Mouse (Mus musculus) heart, embryonic 11.5 days (tissue): ENCODE results near the gene Slc24a3. TPM values are rescaled to one million over a fixed set of nuclear protein-coding genes. Genes with fewer than 3 reads are reported as not detected.

Source experiments
- ATAC-seq: fragments of 200-750 bp; cut with Nextera tagmentation; replicated peaks from 2 replicates; pipeline ENCODE4 v1.8.0; 2017; ENCODE audit warnings: moderate library complexity; ENCODE audit not compliant: insufficient number of reproducible peaks, low FRiP score, low TSS enrichment
- H3K27ac ChIP-seq: fragments of 300-500 bp; sonication (generic); 2 replicates; pipeline ENCODE4 v1.5.1; 2014; ENCODE audit warnings: mild to moderate bottlenecking, low read depth, low read length
- H3K27me3 ChIP-seq: fragments of 300-500 bp; sonication (generic); 2 replicates; pipeline ENCODE4 v1.6.1; 2014; ENCODE audit warnings: mild to moderate bottlenecking, low read length, mixed read lengths; ENCODE audit not compliant: control insufficient read depth, insufficient read depth
- H3K36me3 ChIP-seq: fragments of 300-500 bp; sonication (generic); 2 replicates; pipeline ENCODE4 v1.6.1; 2014; ENCODE audit warnings: mild to moderate bottlenecking, low read length, moderate library complexity, mixed read lengths; ENCODE audit not compliant: control insufficient read depth, insufficient read depth
- H3K4me1 ChIP-seq: fragments of 300-500 bp; sonication (generic); 2 replicates; pipeline ENCODE4 v1.6.1; 2014; ENCODE audit warnings: low read length; ENCODE audit not compliant: control insufficient read depth, insufficient read depth
- H3K4me2 ChIP-seq: fragments of 300-500 bp; sonication (generic); 2 replicates; pipeline ENCODE4 v1.6.1; 2014; ENCODE audit warnings: mild to moderate bottlenecking, moderate library complexity
- H3K4me3 ChIP-seq: fragments of 300-500 bp; sonication (generic); 2 replicates; pipeline ENCODE4 v1.5.1; 2014; ENCODE audit warnings: low read depth, low read length
- H3K9ac ChIP-seq: fragments of 300-500 bp; sonication (generic); 2 replicates; pipeline ENCODE4 v1.6.1; 2014; ENCODE audit warnings: mild to moderate bottlenecking, low read depth, low read length, moderate library complexity
- H3K9me3 ChIP-seq: fragments of 300-500 bp; sonication (generic); replicated peaks from 2 replicates; pipeline ENCODE4 v1.6.1; 2016; ENCODE audit warnings: low read length; ENCODE audit not compliant: control insufficient read depth
- WGBS: fragments of 180-500 bp; shearing (Covaris S2); extraction: QIAGEN DNeasy Blood & Tissue Kit; methylation state at CpG from one replicate; pipeline ENCODE4 v1.1.7; 2014; ENCODE audit not compliant: insufficient replicate concordance; 5-methylcytosine and 5-hydroxymethylcytosine counted together
- polyA plus RNA-seq: library from polyadenylated mRNA; unstranded; fragments of >200 nt; fragmentation: Nextera tagmentation; extraction: Ambion mirVana; gene quantifications from 2 replicates; pipeline ENCODE4 v1.2.1, GENCODE M21; 2014

Slc24a3 gene
- polyA plus RNA-seq, 1 experiment from 2014 or later: 1.7 TPM

DNA sequence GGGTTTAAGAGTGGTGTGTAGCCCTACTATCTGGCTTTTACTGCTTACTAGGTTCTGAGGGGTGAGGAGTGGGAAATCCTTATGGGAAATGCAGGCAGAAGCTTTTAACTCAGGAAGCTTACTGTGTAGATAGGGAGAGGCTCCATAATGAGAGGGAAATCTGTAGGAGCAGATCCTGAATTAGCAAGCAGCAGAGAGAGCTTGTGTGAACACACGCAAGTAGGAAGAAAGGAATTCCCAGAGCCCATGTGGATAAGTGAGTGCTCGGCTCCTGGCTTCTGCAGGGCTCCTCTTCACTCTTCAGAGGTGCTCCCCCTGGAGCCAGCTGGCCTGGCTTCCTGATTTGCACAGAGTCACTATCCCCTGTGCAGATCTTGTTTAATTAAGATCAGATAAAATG is 309.9 kb downstream of the Slc24a3 start:
- no peak overlapping the region for H3K27ac ChIP-seq
- no peak overlapping the region for H3K9ac ChIP-seq
- no peaks in the 10 kb centered on the region for H3K9me3 ChIP-seq
- H3K27me3 ChIP-seq: no peaks in the 10 kb centered on the region
- H3K4me1 ChIP-seq: no peaks in the 10 kb centered on the region
- H3K36me3 ChIP-seq: no peaks in the 10 kb centered on the region
- no peak overlapping the region for H3K4me2 ChIP-seq
- no peak overlapping the region for H3K4me3 ChIP-seq
- WGBS: 32% methylated on average over 2 of the region's 2 CpGs
- no peak for ATAC-seq

DNA sequence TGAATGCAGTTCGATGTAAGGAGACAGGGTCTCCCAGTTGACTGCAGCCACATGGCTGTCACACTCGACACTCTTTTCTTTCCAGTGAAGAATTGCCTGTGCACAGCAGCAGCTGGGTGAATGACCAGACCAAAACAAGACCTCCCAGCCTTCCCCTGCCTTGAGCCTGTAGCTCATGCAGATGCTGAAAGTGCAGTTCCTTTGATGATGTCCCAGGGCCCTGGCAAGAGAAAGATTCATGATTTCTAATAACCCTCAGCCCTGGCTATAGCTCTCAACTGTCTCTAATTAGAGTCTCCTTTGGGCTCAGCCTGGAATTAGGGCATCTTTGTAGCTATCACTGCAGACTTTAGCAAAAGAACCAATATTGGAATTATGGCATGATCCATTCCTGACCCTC is 312.1 kb downstream of the Slc24a3 start:
- Histone ChIP-seq H3K9me3 (no peaks in the 10 kb centered on the region), H3K4me2 (no peak overlapping the region), H3K9ac (no peak overlapping the region), H3K4me3 (no peak overlapping the region), H3K27me3 (no peaks in the 10 kb centered on the region), H3K36me3 (no peaks in the 10 kb centered on the region), H3K27ac (no peak overlapping the region), H3K4me1 (no peaks in the 10 kb centered on the region)
- no peak for ATAC-seq
- WGBS: 69% methylated on average over 2 of the region's 2 CpGs

DNA sequence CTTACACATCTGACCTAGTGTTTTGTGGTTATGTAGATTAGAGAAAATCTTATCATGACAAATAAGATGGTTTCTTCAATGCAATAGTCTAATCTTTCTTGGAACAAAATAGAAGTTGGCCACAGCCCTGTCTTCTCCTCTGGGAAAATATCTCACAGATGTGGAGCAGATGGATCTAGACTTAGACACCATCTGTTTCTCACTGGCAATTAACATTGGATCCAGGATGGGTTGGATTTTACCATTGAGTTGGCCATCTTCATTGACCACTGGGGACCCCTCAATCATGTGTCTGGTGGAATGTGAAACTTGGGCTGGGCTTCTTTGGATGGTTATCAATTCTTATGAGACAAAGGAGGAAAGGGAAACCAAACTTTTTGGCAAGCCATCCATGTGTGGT is 332.7 kb downstream of the Slc24a3 start:
- Histone ChIP-seq H3K9me3 (no peaks in the 10 kb centered on the region), H3K4me3 (no peak overlapping the region), H3K4me1 (no peaks in the 10 kb centered on the region), H3K4me2 (no peak overlapping the region), H3K27ac (no peak overlapping the region), H3K27me3 (no peaks in the 10 kb centered on the region), H3K36me3 (no peaks in the 10 kb centered on the region), H3K9ac (no peak overlapping the region)
- no peak for ATAC-seq

DNA sequence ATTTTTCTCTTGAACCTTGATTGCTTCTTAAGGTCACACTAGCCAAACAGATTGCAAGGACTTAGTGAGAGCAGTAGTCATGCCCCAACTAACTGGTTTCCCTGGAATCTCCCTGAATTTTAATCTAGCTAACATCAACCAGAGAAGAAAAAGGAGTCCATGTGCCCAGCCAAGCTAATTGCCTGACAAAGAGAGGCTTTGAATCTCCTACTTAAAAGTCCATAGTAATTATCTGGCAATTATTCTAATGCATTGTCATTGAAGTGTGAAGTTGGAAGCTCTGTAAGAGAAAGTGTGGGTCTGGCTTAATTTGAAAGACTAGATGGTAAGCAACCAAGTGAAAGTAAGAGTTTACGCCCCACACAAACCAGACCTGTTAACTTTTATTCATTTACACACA is 333.9 kb downstream of the Slc24a3 start:
- Histone ChIP-seq H3K27ac (no peak overlapping the region), H3K27me3 (no peaks in the 10 kb centered on the region), H3K9ac (no peak overlapping the region), H3K4me3 (no peak overlapping the region), H3K9me3 (no peaks in the 10 kb centered on the region), H3K4me2 (no peak overlapping the region), H3K36me3 (no peaks in the 10 kb centered on the region), H3K4me1 (no peaks in the 10 kb centered on the region)
- WGBS: 93% methylated on average over 1 of the region's 1 CpGs
- no peak for ATAC-seq

DNA sequence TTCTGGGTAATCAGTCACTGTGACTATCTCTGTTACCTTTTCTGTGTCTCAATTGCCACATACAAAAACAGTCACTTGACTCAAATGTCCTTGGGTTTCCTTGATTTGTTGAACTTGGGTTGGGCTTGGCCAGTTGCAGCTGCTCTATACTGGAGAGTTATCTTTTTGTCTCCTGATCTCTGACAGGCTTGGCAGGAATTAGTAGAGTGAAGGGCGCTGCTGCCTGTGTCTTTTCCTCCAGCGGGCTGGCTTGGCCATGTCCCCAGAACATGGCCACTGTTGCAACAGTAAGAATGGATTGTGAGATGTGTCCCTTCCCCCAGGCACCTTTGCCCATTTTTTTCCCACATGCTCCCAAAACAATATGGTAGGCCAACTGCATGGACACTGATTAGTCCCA is 340.1 kb downstream of the Slc24a3 start:
- Histone ChIP-seq H3K4me2 (no peak overlapping the region), H3K9ac (no peak overlapping the region), H3K4me3 (no peak overlapping the region), H3K36me3 (no peaks in the 10 kb centered on the region), H3K27ac (no peak overlapping the region), H3K27me3 (no peaks in the 10 kb centered on the region), H3K4me1 (no peaks in the 10 kb centered on the region), H3K9me3 (no peaks in the 10 kb centered on the region)
- 70% methylated on average over 2 of the region's 2 CpGs for WGBS
- no peak for ATAC-seq

DNA sequence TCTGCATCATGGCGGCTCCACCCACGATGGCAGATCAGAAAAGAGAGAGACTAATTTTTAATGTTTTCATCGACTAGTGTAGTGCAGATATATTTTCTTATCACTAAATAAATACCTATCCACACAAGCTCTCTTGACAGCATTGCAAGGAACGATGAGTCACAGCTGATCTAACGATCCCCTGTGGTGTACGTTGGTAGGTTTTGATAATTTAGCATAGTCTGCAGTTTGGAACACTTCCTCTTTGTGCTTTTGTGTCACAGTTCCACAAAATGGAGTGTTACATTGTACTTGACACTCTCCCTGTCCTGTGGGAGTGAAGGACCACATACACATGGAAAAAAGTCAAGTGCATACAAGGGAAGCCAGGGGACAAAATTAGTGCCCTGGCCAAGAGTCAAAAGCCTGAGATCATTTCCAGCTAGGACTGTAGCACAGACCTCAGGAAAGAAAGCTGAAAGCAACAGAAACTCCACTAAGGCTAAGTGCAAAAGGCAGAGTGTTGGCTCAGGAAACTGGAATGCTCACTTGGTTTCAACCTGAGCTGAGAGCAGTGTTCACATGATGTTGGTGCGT is 343.2 kb downstream of the Slc24a3 start:
- Histone ChIP-seq H3K4me2 (no peak overlapping the region), H3K9me3 (no peaks in the 10 kb centered on the region), H3K27ac (no peak overlapping the region), H3K4me3 (no peak overlapping the region), H3K36me3 (no peaks in the 10 kb centered on the region), H3K4me1 (no peaks in the 10 kb centered on the region), H3K27me3 (no peaks in the 10 kb centered on the region), H3K9ac (no peak overlapping the region)
- no peak for ATAC-seq
- WGBS: 61% methylated on average over 7 of the region's 7 CpGs

DNA sequence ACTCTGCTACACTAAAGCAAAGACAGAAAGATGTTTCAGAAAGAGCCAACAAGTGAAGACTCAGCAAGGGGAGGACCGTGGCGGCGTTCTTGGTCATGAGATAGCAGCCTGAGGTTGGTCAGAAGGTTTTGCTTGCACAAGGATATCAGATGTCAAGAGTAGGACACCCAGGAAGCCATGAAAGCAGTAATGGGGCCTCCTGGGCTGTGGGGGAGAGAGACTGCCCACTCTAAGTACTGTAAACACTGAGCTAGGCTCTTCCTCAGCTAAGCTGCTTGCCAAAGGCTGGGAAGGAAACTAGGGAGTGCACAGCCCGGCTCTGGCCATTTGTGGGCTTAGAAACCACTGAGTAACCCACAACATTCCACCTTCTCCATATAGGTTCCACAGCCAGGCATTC is 348.4 kb downstream of the Slc24a3 start:
- Histone ChIP-seq H3K4me2 (no peak overlapping the region), H3K4me1 (no peaks in the 10 kb centered on the region), H3K36me3 (no peaks in the 10 kb centered on the region), H3K27ac (no peak overlapping the region), H3K9me3 (no peaks in the 10 kb centered on the region), H3K4me3 (no peak overlapping the region), H3K27me3 (no peaks in the 10 kb centered on the region; the same call in 1 of the 2 replicates), H3K9ac (no peak overlapping the region)
- ATAC-seq: no peak
- WGBS: 63% methylated on average over 4 of the region's 4 CpGs

DNA sequence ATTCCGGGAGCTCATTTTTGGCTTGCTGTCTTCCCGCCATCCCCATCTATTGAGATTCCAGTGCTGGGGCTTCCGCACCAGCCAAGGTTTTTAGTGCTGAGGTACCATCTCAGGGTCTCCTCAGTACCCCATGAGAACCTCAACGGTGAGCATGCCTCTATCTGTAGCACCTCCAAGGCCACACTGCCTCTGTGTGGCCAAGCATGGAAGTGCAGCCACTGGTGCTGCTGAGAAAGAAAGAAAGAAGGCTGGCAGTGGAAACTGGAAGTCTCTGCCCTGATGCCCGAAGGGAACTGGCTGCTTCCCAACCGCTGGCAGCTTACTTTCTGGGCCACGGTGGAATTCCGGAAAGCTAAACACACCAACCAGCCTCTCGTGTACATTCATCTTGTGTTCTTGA is 349.8 kb downstream of the Slc24a3 start:
- Histone ChIP-seq H3K4me2 (no peak overlapping the region), H3K4me3 (no peak overlapping the region), H3K9me3 (no peaks in the 10 kb centered on the region), H3K4me1 (no peaks in the 10 kb centered on the region), H3K36me3 (no peaks in the 10 kb centered on the region), H3K27me3 (no peaks in the 10 kb centered on the region; the same call in 1 of the 2 replicates), H3K27ac (no peak overlapping the region), H3K9ac (no peak overlapping the region)
- 0 out of 2 replicates have a peak, but pooled peaks have one; percentile 39 for ATAC-seq
- WGBS: 50% methylated on average over 9 of the region's 9 CpGs

DNA sequence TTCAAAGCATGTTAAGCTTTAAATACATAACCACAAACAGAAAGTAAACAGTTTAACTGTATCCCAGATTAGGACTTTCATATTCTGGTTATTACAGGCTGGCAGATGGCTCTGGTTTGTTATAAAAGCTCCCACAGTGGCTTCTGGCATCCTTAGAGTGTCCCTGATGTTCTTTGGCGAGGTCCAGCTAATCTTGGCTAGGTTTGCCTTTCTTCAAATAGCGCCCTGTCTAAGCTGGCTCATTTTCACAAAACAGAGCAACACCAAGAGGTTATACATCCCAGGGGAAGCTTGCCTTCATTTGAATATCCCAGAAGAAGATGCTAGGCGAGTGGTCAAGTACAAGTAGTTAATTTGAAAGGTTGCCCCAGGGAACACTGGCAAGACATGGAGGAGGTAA is 354.5 kb downstream of the Slc24a3 start:
- Histone ChIP-seq H3K27me3 (no peaks in the 10 kb centered on the region; the same call in 1 of the 2 replicates), H3K4me3 (no peak overlapping the region), H3K4me1 (no peaks in the 10 kb centered on the region), H3K4me2 (no peak overlapping the region), H3K9ac (no peak overlapping the region), H3K27ac (no peak overlapping the region), H3K36me3 (no peaks in the 10 kb centered on the region), H3K9me3 (no peaks in the 10 kb centered on the region)
- no peak for ATAC-seq
- 66% methylated on average over 3 of the region's 3 CpGs for WGBS
